Mouse (Mus musculus): Measurements from ENCODE around the gene Trpv5. TPM values are rescaled to one million over a fixed set of nuclear protein-coding genes. Genes with fewer than 3 reads are reported as not detected.

The Trpv5 gene
- total RNA-seq, 2 experiments from 2014 or later = 0.10 TPM; not detected in 1

GRCm38 (mm10) chr6:41640449-41640848 is 40.1 kb downstream of the Trpv5 start:
- no peak for DNase-seq

- no peak for DNase-seq
Measured at GRCm38 (mm10) chr6:41637927-41638506, 42.6 kb downstream of the Trpv5 start.

- no peak for DNase-seq
Measured at GRCm38 (mm10) chr6:41637393-41637792, 43.2 kb downstream of the Trpv5 start.

GRCm38 (mm10) chr6:41636178-41636577 is 44.4 kb downstream of the Trpv5 start, which contains the start of gene Trpv6:
Gene Trpv6, minus strand, starts transcription at chr6:41636405.
- no peak for DNase-seq

- DNase-seq = no peak
Measured at GRCm38 (mm10) chr6:41635211-41635610, 45.4 kb downstream of the Trpv5 start.

GRCm38 (mm10) chr6:41631549-41631948 is 49.0 kb downstream of the Trpv5 start:
- no peak for DNase-seq

GRCm38 (mm10) chr6:41630791-41631190 is 49.8 kb downstream of the Trpv5 start:
- DNase-seq = no peak

GRCm38 (mm10) chr6:41628180-41628579 is 52.4 kb downstream of the Trpv5 start:
- no peak for DNase-seq

GRCm38 (mm10) chr6:41622661-41623060 is 57.9 kb downstream of the Trpv5 start:
- no peak for DNase-seq

GRCm38 (mm10) chr6:41621241-41621990 is 59.2 kb downstream of the Trpv5 start:
- DNase-seq = no peak

GRCm38 (mm10) chr6:41620173-41620798 is 60.3 kb downstream of the Trpv5 start:
- no peak for DNase-seq

GRCm38 (mm10) chr6:41607637-41608036 is 72.9 kb downstream of the Trpv5 start:
- DNase-seq = no peak

- DNase-seq = peak; percentile 72 to 85
Measured at GRCm38 (mm10) chr6:41606214-41606613, 74.4 kb downstream of the Trpv5 start.

GRCm38 (mm10) chr6:41605794-41606104 is 74.8 kb downstream of the Trpv5 start:
- no peak for DNase-seq

- peak; percentile 87 to 89 for DNase-seq
Measured at GRCm38 (mm10) chr6:41605061-41605793, 75.3 kb downstream of the Trpv5 start, which contains the start of gene Ephb6. Gene Ephb6, plus strand, starts transcription at chr6:41605482.

GRCm38 (mm10) chr6:41604401-41605050 is 76.0 kb downstream of the Trpv5 start:
- DNase-seq = peak; percentile 30 to 39

Other genes starting within 250 kb of the Trpv5 start
- gene Gm10334, start 234.6 kb downstream of the Trpv5 start, total RNA-seq (2021) = not detected
- not detected for gene Prss1, start 221.8 kb downstream of the Trpv5 start, total RNA-seq (2021)
- not detected for gene Prss2, start 159.0 kb downstream of the Trpv5 start, total RNA-seq (2021)
- gene Ephb6, start 75.3 kb downstream of the Trpv5 start, total RNA-seq (2021) = 10 to 100 TPM in 1 of 2 experiments, 1 to 10 TPM in 1; 4.4 to 19.0 TPM
- gene Trpv6, start 44.4 kb downstream of the Trpv5 start, total RNA-seq (2021) = not detected
- not detected for gene Llcfc1, start 3.7 kb upstream of the Trpv5 start, total RNA-seq (2021)
- not detected for gene Kel, start 23.6 kb upstream of the Trpv5 start, total RNA-seq (2021)
- not detected for gene Olfr459, start 94.4 kb upstream of the Trpv5 start, total RNA-seq (2021)
- gene Pip, start 166.8 kb upstream of the Trpv5 start, total RNA-seq (2021) = not detected
- not detected for gene Sval2, start 172.2 kb upstream of the Trpv5 start, total RNA-seq (2021)